Mouse (Mus musculus) fat pad, adult 2 months (tissue): ENCODE results near the gene Gnrhr.

Source experiments
- DNase-seq: peaks from one replicate; pipeline ENCODE4 v3.0.0-alpha.2; 2011; ENCODE audit warnings: low read depth, low spot score; ENCODE audit errors: extremely low read depth

The Gnrhr gene

GRCm38 (mm10) chr5:86197801-86198200 is at the start of gene Gnrhr:
Gene Gnrhr, minus strand, starts transcription at chr5:86197901.
- no peak for DNase-seq

- no peak for DNase-seq
Measured at GRCm38 (mm10) chr5:86246559-86246958, 48.9 kb upstream of the Gnrhr start.

- DNase-seq = no peak
Measured at GRCm38 (mm10) chr5:86244880-86245279, 47.2 kb upstream of the Gnrhr start.

- no peak for DNase-seq
Measured at GRCm38 (mm10) chr5:86244275-86244674, 46.6 kb upstream of the Gnrhr start.

GRCm38 (mm10) chr5:86227156-86227853 is 29.6 kb upstream of the Gnrhr start:
- DNase-seq = peak; percentile 3

- DNase-seq = no peak
Measured at GRCm38 (mm10) chr5:86191356-86191755, 6.3 kb downstream of the Gnrhr start.

GRCm38 (mm10) chr5:86190770-86191169 is 6.9 kb downstream of the Gnrhr start:
- no peak for DNase-seq

GRCm38 (mm10) chr5:86190290-86190689 is 7.4 kb downstream of the Gnrhr start:
- DNase-seq = no peak

- no peak for DNase-seq
Measured at GRCm38 (mm10) chr5:86187441-86187840, 10.3 kb downstream of the Gnrhr start.

- no peak for DNase-seq
Measured at GRCm38 (mm10) chr5:86173778-86174177, 23.9 kb downstream of the Gnrhr start.

- peak; percentile 45 for DNase-seq
Measured at GRCm38 (mm10) chr5:86172449-86173161, 25.1 kb downstream of the Gnrhr start, which contains the start of gene Uba6. Gene Uba6, minus strand, starts transcription at chr5:86172803.

GRCm38 (mm10) chr5:86172088-86172448 is 25.6 kb downstream of the Gnrhr start:
- no peak for DNase-seq
